Mouse (Mus musculus): ENCODE measurements around the gene Mei1. TPM values are rescaled to one million over a fixed set of nuclear protein-coding genes. Genes with fewer than 3 reads are reported as not detected.

Gene Mei1
- total and polyA plus RNA-seq, 3 experiments: 0.04 TPM; not detected in 2

DNA sequence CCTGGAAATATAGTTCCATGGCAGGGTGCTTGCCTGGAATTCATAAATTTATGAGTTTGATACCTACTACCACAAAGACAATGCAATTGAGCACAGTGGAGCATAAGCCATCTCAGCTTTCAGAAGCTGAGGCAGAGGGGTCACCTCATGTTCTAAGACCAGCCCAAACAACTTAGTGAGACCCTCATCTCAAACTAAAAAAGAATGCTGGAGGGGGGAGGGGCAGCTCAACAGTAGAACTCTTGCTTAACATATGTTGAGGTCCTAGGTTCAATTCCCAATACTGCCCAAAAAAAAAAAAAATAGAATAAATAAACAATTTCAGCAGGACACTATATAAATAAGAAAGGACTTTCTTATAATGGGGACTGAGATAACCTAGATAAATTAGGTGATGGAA is 80.2 kb downstream of the Mei1 start:
- Histone ChIP-seq H3K27me3 (replicated peaks) (no peaks in the 10 kb centered on the region), H3K4me1 (ENCODE audit: control insufficient read depth in 1 of 2, insufficient read depth in 2 of 2) (peaks cover 14 to 68% of the 10 kb centered on the region in 2 experiments), H3K4me2 (ENCODE audit: insufficient read depth, low read depth, poor library complexity, severe bottlenecking) (peak overlapping the region; percentile 93; the same call in 1 of the 2 replicates), H3K4me3 (replicated peaks in 1 of 3; ENCODE audit: low read depth in 2 of 3, low read length in 2 of 3, poor library complexity in 1 of 3) (peak overlapping the region in 1 of 3 experiments; percentile 7), H3K9ac (ENCODE audit: insufficient read depth, low read depth) (no peak overlapping the region), H3K79me2 (replicated peaks; ENCODE audit: control insufficient read depth, extremely low read depth, insufficient read depth, poor library complexity, severe bottlenecking) (peaks cover 76% of the 10 kb centered on the region), H3K36me3 (replicated peaks in 1 of 2; ENCODE audit: control insufficient read depth in 1 of 2, insufficient read depth in 1 of 2, low read length in 1 of 2) (peaks cover 0 to 35% of the 10 kb centered on the region in 2 experiments), H3K9me3 (replicated peaks; ENCODE audit: low read length) (no peaks in the 10 kb centered on the region), H3K27ac (ENCODE audit: insufficient read depth, low read depth) (no peak overlapping the region)
- dilution Hi-C loops (cut with MboI; ENCODE audit: extremely low pct_ligation_motif_present, extremely low pct_unique_long_range_greater_than_20kb, low sequenced_read_pairs) (no loop called here), in situ Hi-C loops (cut with MboI; ENCODE audit: low pct_ligation_motif_present, low pct_unique_long_range_greater_than_20kb, low sequenced_read_pairs) (no loop called here)
- DNase-seq (ENCODE audit: extremely low read depth): no peak
- TF ChIP-seq NRF1 (IDR thresholded peaks at IDR 0.05; ENCODE audit: low read depth, low read length) (no peak), CHD1 (IDR thresholded peaks at IDR 0.05; ENCODE audit: low read depth, low read length) (peak; percentile 79; the same call in 1 of the 2 replicates)

DNA sequence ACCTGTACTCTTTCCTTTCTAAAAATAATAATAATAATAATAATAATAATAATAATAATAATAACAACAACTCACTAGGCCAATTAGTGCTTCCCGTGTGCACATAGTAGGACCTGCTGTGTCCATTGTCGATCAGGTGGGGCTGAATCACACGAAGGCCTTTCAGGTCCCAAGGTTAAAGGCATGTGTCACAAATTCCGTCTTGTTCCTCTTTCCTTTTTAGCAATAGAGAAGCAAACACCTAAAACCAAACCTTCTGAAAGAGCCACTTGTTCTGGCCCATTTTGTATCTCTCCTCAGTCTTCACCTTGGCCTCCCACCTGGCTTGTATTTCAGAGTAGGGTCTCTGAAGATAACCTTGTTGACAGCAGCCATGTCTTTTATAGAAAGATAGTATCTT is 81.4 kb downstream of the Mei1 start:
- Histone ChIP-seq H3K9me3 (replicated peaks; ENCODE audit: low read length) (no peaks in the 10 kb centered on the region), H3K27ac (ENCODE audit: insufficient read depth, low read depth) (peak overlapping the region; percentile 71; the same call in 1 of the 2 replicates), H3K27me3 (replicated peaks) (no peaks in the 10 kb centered on the region), H3K79me2 (replicated peaks; ENCODE audit: control insufficient read depth, extremely low read depth, insufficient read depth, poor library complexity, severe bottlenecking) (peaks cover 87% of the 10 kb centered on the region), H3K4me3 (replicated peaks in 1 of 3; ENCODE audit: low read depth in 2 of 3, low read length in 2 of 3, poor library complexity in 1 of 3) (no peak overlapping the region), H3K4me1 (ENCODE audit: control insufficient read depth in 1 of 2, insufficient read depth in 2 of 2) (peaks cover 16 to 69% of the 10 kb centered on the region in 2 experiments), H3K4me2 (ENCODE audit: insufficient read depth, low read depth, poor library complexity, severe bottlenecking) (peak overlapping the region; percentile 69), H3K9ac (ENCODE audit: insufficient read depth, low read depth) (peak overlapping the region; percentile 29; the same call in 1 of the 2 replicates), H3K36me3 (replicated peaks in 1 of 2; ENCODE audit: control insufficient read depth in 1 of 2, insufficient read depth in 1 of 2, low read length in 1 of 2) (peaks cover 0 to 39% of the 10 kb centered on the region in 2 experiments)
- no peak for DNase-seq (ENCODE audit: extremely low read depth)
- in situ Hi-C loops (cut with MboI; ENCODE audit: low pct_ligation_motif_present, low pct_unique_long_range_greater_than_20kb, low sequenced_read_pairs): no loop called here
- dilution Hi-C loops (cut with MboI; ENCODE audit: extremely low pct_ligation_motif_present, extremely low pct_unique_long_range_greater_than_20kb, low sequenced_read_pairs): no loop called here
- no peak for TF ChIP-seq BHLHE40 (IDR thresholded peaks at IDR 0.05; ENCODE audit: low read depth, low read length)
- TF ChIP-seq CTCF (conservative IDR thresholded peaks at IDR 0.05 in 1 of 2, IDR thresholded peaks at IDR 0.05 in 1 of 2; ENCODE audit: low read depth in 2 of 2, low read length in 2 of 2): no peak
- no peak for TF ChIP-seq KAT2A (IDR thresholded peaks at IDR 0.05; ENCODE audit: insufficient replicate concordance, low read length)
- no peak for TF ChIP-seq TCF12 (IDR thresholded peaks at IDR 0.05; ENCODE audit: low read depth, low read length)
- TF ChIP-seq MAZ (IDR thresholded peaks at IDR 0.05; ENCODE audit: low read depth, low read length): no peak
- no peak for TF ChIP-seq TBP (conservative IDR thresholded peaks at IDR 0.05; ENCODE audit: low read depth, low read length)
- TF ChIP-seq IRF4 (IDR thresholded peaks at IDR 0.05; ENCODE audit: low read depth, low read length): no peak
- TF ChIP-seq MYC (IDR thresholded peaks at IDR 0.05; ENCODE audit: low read depth, low read length): no peak
- no peak for TF ChIP-seq SMC3 (IDR thresholded peaks at IDR 0.05; ENCODE audit: low read depth, low read length)
- peak; percentile 57; the same call in 1 of the 2 replicates for TF ChIP-seq MXI1 (IDR thresholded peaks at IDR 0.05; ENCODE audit: low read depth, low read length)
- no peak for TF ChIP-seq GABPA (IDR thresholded peaks at IDR 0.05; ENCODE audit: insufficient replicate concordance, low read depth, low read length)
- TF ChIP-seq POLR2A (IDR thresholded peaks at IDR 0.05; ENCODE audit: low read depth, low read length): no peak
- no peak for TF ChIP-seq HCFC1 (IDR thresholded peaks at IDR 0.05; ENCODE audit: low read depth, low read length)
- no peak for TF ChIP-seq E2F4 (IDR thresholded peaks at IDR 0.05; ENCODE audit: insufficient replicate concordance, low read depth, low read length)
- TF ChIP-seq USF2 (conservative IDR thresholded peaks at IDR 0.05; ENCODE audit: low read depth, low read length): no peak
- TF ChIP-seq ZMIZ1 (IDR thresholded peaks at IDR 0.05; ENCODE audit: low read depth, low read length): no peak
- TF ChIP-seq ZNF384 (IDR thresholded peaks at IDR 0.05; ENCODE audit: low read depth, low read length): no peak
- TF ChIP-seq ZKSCAN1 (IDR thresholded peaks at IDR 0.05; ENCODE audit: borderline replicate concordance, low read depth, low read length): peak; percentile 97
- no peak for TF ChIP-seq UBTF (IDR thresholded peaks at IDR 0.05; ENCODE audit: low read depth, low read length)
- TF ChIP-seq SIN3A (IDR thresholded peaks at IDR 0.05; ENCODE audit: low read length): no peak; the same call in 1 of the 2 replicates
- no peak for TF ChIP-seq POLR2AphosphoS2 (IDR thresholded peaks at IDR 0.05; ENCODE audit: low read depth, low read length)
- no peak for TF ChIP-seq ZC3H11A (IDR thresholded peaks at IDR 0.05; ENCODE audit: low read depth, low read length)
- TF ChIP-seq MAX (IDR thresholded peaks at IDR 0.05; ENCODE audit: low read length): no peak
- TF ChIP-seq ETS1 (conservative IDR thresholded peaks at IDR 0.05; ENCODE audit: low read depth, low read length): peak; percentile 53; the same call in 1 of the 2 replicates
- TF ChIP-seq NRF1 (IDR thresholded peaks at IDR 0.05; ENCODE audit: low read depth, low read length): no peak
- no peak for TF ChIP-seq NELFE (IDR thresholded peaks at IDR 0.05; ENCODE audit: low read depth, low read length)
- TF ChIP-seq CHD2 (IDR thresholded peaks at IDR 0.05; ENCODE audit: low read length): no peak
- peak; percentile 68 for TF ChIP-seq JUN (IDR thresholded peaks at IDR 0.05; ENCODE audit: insufficient read depth, low read depth, low read length)
- no peak for TF ChIP-seq MEF2A (IDR thresholded peaks at IDR 0.05; ENCODE audit: borderline replicate concordance, low read depth, low read length)
- no peak for TF ChIP-seq RAD21 (IDR thresholded peaks at IDR 0.05; ENCODE audit: low read depth, low read length)
- no peak for TF ChIP-seq RCOR1 (conservative IDR thresholded peaks at IDR 0.05; ENCODE audit: low read depth, low read length)
- no peak for TF ChIP-seq MAFK (IDR thresholded peaks at IDR 0.05; ENCODE audit: insufficient replicate concordance, low read length)
- TF ChIP-seq PAX5 (IDR thresholded peaks at IDR 0.05; ENCODE audit: low read length): no peak
